Mouse (Mus musculus) B cell, adult 2 months (primary cell): ENCODE measurements at regions not wholly inside any gene's neighbourhood (a gene's known extent, or its start where the extent isn't known, plus 50 kb on each side); places are given as distances from the start of the nearest gene placed in this dataset.
A peak's percentile ranks its signal among the peaks of the same experiment; 100 is the strongest.

Source experiments
- DNase-seq, 2 experiments: peaks; one replicate each; pipeline ENCODE4 v3.0.0; 2022

DNA sequence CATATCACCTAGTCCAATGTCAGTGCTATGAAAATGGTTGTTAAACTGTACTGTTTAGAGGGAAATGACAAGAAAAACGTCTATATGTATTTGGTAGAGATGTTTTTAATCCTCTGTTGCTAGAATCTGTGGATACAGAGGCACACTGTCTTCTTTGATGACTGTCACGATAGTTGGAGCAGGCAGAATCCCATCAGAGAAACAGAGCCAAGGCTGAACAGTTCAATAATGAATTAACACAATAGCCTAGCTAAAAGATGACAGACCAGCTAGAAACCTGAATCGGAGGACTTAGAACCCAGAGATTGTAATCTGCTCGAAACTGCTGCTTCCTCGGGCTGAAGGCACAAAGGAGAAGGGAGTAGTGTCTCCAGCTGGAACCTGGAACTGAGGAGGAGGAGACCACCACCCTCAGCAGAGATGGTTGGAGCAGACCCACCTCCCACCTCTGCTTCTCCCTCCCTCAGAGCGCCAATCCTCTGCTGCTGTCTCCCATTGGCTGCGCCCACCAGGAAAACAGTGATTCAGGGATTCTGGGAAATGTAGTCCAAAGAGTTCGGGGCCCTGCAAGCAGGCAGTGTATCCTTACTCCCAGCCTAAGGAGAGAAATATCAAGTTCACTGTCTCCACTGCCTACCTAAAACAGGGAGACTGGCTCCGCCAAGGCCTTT, 98.2 kb upstream of the Mgme1 start:
- DNase-seq: no peak

- DNase-seq: no peak
Observed at GRCm38 (mm10) chr2:144173358-144174106, 96.9 kb upstream of the Mgme1 start.

DNA sequence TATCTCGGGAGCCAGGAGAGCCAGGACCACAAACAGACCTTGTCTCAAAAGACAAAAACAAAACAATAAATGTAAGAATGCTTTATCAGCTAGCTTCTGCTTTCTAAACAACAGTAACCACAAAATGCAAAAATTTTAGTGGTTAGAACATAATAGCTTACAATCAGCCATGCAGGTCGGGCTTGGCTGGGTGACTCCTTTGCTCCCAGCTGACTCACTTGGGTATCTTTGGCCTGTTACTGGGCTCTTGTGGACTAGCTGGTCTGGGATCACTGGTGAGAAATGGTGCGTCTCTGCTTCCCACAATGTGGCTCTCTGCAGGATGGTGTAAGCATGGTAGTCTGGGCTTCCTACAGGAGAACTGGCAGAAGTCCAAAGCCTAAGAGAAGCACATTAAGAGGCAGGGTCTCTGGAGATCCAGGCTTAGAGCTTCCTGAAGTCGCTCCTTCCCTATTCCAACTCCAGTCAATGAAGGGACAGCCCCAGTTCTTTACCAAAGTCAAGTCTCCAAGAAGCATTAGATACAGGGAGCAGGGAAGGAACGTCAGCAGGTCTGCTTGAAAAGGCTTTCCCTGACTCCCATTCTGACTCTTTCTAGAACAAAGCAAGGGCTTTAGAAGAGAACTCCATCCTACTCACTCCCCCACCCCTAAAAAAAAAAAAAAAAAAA, 96.0 kb upstream of the Mgme1 start:
- DNase-seq: peak; percentile 47 to 57

- no peak for DNase-seq
Observed at GRCm38 (mm10) chr2:144176508-144177170, 93.8 kb upstream of the Mgme1 start.

GRCm38 (mm10) chr2:144177268-144177667, 93.2 kb upstream of the Mgme1 start:
- DNase-seq: no peak

DNA sequence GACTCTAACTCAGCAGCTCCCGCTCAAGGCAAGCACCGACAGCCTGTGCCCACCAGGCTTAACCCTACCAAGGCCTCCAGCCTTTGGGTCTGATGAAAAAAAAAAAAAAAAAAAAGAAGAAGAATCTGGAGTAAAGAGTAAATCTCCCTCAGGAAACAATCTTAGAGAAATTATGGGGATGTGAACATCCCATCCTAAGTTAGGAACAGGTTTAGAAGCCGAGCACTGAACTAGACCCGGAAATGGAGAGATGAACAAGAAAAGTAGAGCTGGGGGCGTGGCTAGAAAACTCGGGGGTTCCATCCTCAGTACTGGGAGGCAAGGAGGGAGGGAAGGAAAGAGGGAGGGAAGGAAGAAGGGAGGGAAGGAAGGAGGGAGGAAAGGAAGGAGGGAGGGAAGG, 92.5 kb upstream of the Mgme1 start:
- no peak for DNase-seq

DNA sequence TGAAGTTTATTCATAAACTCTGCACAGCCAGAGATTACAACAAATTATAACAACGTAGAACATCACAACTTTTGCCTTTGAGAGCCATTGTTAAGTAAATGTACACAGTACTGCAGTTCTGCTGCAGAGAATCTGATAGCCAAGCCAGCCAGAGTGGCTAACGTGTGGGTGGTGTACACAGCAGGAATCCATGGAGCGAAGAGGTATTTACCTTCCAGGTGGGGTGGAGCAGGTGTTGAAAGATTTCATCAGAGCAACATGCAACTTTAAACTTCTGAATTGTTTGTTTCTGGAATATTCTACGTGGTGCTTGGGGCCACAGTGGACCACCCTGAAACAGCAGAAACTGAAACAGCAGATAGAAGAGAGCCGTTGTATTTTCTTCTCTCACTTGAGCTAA, 88.4 kb upstream of the Mgme1 start:
- no peak for DNase-seq

DNA sequence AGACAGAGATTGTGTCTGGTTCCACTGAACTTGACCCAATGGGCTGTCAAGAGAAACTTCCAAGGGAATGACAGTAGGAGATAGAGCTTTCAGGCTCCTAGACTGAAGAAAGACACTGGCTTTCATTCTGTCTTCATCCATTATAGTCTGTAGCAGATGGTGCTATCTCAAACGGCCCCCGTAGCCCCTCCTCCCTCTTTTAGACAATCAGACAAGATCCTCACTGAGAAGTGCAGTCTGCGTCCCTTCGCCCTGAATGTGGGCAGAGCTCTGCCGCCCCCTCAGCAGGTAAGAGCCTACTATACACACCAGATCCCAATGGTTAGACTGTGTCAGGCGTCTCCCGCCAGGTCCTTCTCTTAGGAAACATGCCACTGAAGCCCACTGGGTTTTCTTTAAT, 87.9 kb upstream of the Mgme1 start:
- DNase-seq: no peak

GRCm38 (mm10) chr2:144183371-144183944, 87.0 kb upstream of the Mgme1 start:
- no peak for DNase-seq

GRCm38 (mm10) chr2:144185175-144185574, 85.3 kb upstream of the Mgme1 start:
- no peak for DNase-seq

- no peak for DNase-seq
Observed at GRCm38 (mm10) chr2:144186426-144186825, 84.0 kb upstream of the Mgme1 start.

DNA sequence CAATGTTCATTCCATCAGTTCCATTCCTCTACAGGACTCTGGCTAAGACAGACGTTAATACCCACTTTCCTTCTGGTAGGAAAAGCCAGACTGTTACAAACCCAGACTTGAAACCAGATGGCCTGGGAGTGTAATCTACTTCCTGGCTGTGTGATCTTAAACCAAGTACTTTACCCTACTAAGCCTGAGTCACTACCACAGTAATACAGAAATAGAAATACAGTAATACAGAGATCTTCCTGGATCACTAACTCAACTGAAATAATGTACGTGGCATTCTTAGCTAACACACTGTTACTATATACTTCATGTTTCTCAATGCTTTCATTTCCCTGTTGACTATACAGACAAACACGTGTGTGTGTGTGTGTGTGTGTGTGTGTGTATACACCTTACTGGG, 82.4 kb upstream of the Mgme1 start:
- peak in 1 of 2 experiments; percentile 41 for DNase-seq

DNA sequence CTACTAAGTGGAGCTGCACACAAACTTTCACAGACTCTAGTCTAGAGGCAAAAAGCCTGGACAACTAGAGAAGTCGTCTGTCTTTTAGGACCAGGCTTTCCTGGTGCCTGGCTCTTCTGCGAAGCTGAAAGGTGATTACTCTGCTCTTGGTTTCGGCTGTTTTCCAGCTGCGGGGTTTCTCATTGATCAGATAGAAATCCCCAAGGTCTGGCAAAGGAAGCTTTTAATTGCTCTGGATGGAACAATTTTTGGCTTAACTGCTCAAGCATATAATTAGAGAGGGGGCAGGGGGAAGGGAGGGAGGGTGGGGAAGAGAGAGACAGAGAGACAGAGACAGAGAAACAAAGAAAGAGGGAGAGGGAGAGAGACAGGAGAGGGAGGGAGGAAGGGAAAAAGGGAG, 82.0 kb upstream of the Mgme1 start:
- DNase-seq: no peak

DNA sequence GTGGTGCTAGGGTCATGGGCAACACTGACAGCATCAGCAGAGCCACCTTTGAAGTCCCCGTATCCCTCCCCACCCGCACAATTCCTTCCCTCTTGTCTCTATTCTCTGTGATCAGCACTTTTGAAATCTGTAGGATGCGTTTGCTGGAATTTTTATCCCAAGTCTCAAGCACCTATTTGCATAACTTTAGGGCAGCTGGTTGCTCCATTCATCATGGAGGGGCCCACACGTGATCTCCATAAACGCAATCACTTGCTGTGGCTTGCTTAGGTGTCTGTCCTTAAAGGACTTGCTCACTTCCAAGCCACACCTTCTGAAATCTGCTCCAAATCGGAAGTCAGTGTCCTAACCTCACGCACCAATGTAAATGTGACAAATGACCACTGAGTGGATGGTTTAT, 80.7 kb upstream of the Mgme1 start:
- DNase-seq: no peak

GRCm38 (mm10) chr2:144191018-144191417, 79.4 kb upstream of the Mgme1 start:
- no peak for DNase-seq

DNA sequence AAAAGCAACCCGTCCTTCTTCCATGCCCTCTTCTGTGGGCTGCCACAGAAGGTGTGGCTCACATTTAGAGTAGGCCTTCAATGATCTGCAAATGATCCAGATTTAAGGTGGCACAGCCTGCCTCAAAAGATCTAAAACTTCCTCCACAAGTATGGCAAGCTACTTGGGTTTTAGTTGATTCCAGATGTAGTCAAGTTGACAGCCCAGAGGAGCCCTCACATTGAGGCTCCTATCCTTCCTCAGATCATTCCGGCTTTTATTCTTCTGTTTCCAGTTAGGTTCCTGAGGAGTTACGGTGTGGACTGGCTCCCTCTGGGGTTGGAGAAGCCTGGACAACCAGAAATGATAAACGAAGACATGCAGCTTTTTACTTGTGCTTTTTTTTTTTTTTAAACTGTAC, 78.8 kb upstream of the Mgme1 start:
- no peak for DNase-seq

GRCm38 (mm10) chr2:144192428-144192827, 78.0 kb upstream of the Mgme1 start:
- DNase-seq: no peak

DNA sequence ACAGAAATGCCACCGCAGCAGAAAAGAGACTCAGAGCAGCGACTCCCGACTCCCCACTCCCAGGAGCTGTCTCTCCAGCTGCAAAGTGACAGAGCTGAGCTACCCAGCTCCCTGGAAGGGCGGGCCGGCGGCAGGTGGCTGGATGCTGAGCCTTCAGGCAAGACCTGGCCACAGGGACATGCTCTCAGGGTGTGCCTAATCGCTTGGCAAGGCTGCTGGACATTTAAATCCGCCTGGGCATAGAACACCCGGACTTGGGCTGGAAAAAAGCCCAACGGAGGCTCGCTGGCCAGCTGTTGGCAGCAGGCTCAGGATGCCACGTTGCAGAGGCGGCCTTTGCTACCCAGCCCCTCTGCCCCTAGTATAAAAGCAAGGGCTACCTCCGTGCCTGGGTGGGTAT, 74.6 kb upstream of the Mgme1 start:
- DNase-seq: no peak

GRCm38 (mm10) chr2:144197139-144197538, 73.3 kb upstream of the Mgme1 start:
- DNase-seq: peak; percentile 66 to 70

GRCm38 (mm10) chr2:144198326-144199051, 72.0 kb upstream of the Mgme1 start:
- no peak for DNase-seq
